Mouse (Mus musculus) MEL (cell line): Measurements from ENCODE around the gene 4930583I09Rik. TPM values are rescaled to one million over a fixed set of nuclear protein-coding genes. Genes with fewer than 3 reads are reported as not detected.

Experiments used
- DNase-seq: peaks from one replicate; pipeline ENCODE4 v3.0.0; 2011; ENCODE audit warnings: low read depth, low spot score
- H3K27ac ChIP-seq: 2 replicates; pipeline ENCODE4 v1.5.1; 2012; ENCODE audit warnings: low read depth, mild to moderate bottlenecking, control low read depth, low read length, moderate library complexity; ENCODE audit not compliant: control insufficient read depth
- H3K27me3 ChIP-seq, 2 experiments: fragments of 150-350 bp in 1 of 2; sonication (generic) in 1 of 2; 2 replicates each; pipeline ENCODE4 v1.6.1; 2012; ENCODE audit warnings: low read length in 2 of 2, mild to moderate bottlenecking in 2 of 2, improper control_type of control experiment in 1 of 2, moderate library complexity in 1 of 2; ENCODE audit not compliant: insufficient read depth in 2 of 2, control insufficient read depth in 1 of 2
- H3K36me3 ChIP-seq, 2 experiments: 2 replicates each; pipeline ENCODE4 v1.6.1; 2012 to 2014; ENCODE audit warnings: low read length in 2 of 2, improper control_type of control experiment in 1 of 2, inconsistent platforms in 1 of 2, mild to moderate bottlenecking in 1 of 2; ENCODE audit not compliant: insufficient read depth in 2 of 2, control insufficient read depth in 1 of 2
- H3K4me1 ChIP-seq, 2 experiments: fragments of 150-350 bp in 1 of 2; sonication (generic) in 1 of 2; 2 replicates each; pipeline ENCODE4 v1.6.1; 2012; ENCODE audit warnings: low read length in 2 of 2, improper control_type of control experiment in 1 of 2, mild to moderate bottlenecking in 1 of 2; ENCODE audit not compliant: insufficient read depth in 2 of 2, control insufficient read depth in 1 of 2
- H3K4me3 ChIP-seq, 2 experiments: fragments of 150-350 bp in 1 of 2; sonication (generic) in 1 of 2; 2 replicates each; pipeline ENCODE4 v1.5.1; 2012; ENCODE audit warnings: low read depth in 2 of 2, low read length in 2 of 2, mild to moderate bottlenecking in 2 of 2, moderate library complexity in 2 of 2, control low read depth in 1 of 2, improper control_type of control experiment in 1 of 2; ENCODE audit not compliant: control insufficient read depth in 1 of 2, insufficient read depth in 1 of 2
- H3K79me2 ChIP-seq: 2 replicates; pipeline ENCODE4 v1.6.1; 2012; ENCODE audit warnings: mild to moderate bottlenecking, low read length, moderate library complexity; ENCODE audit not compliant: control insufficient read depth, poor library complexity, insufficient read depth
- H3K9ac ChIP-seq: 2 replicates; pipeline ENCODE4 v1.6.1; 2012; ENCODE audit warnings: low read depth, mild to moderate bottlenecking, control low read depth, low read length, moderate library complexity; ENCODE audit not compliant: control insufficient read depth, poor library complexity, severe bottlenecking
- H3K9me3 ChIP-seq: fragments of 150-350 bp; sonication (generic); replicated peaks from 2 replicates; pipeline ENCODE4 v1.6.1; 2012; ENCODE audit warnings: mild to moderate bottlenecking, low read length, improper control_type of control experiment, moderate library complexity; ENCODE audit not compliant: insufficient read depth
- BHLHE40 ChIP-seq: IDR thresholded peaks from 2 replicates; pipeline ENCODE4 v1.6.1; 2012; ENCODE audit warnings: low read depth, mild to moderate bottlenecking, inconsistent platforms, low read length, improper control_type of control experiment, borderline replicate concordance
- CHD1 ChIP-seq: IDR thresholded peaks from 2 replicates; pipeline ENCODE4 v1.6.1; 2012; ENCODE audit warnings: low read depth, mild to moderate bottlenecking, inconsistent platforms, low read length, improper control_type of control experiment
- CTCF ChIP-seq, 3 experiments: IDR thresholded peaks in 2 of 3; conservative IDR thresholded peaks in 1 of 3; 2 replicates each; pipeline ENCODE4 v1.5.1; 2011 to 2012; ENCODE audit warnings: low read length in 3 of 3, low read depth in 2 of 3, mild to moderate bottlenecking in 2 of 3, improper control_type of control experiment in 1 of 3, inconsistent platforms in 1 of 3, mixed read lengths in 1 of 3, moderate library complexity in 1 of 3; ENCODE audit not compliant: control insufficient read depth in 1 of 3, insufficient read depth in 1 of 3, poor library complexity in 1 of 3, severe bottlenecking in 1 of 3
- ELF1 ChIP-seq: IDR thresholded peaks from 2 replicates; pipeline ENCODE4 v1.6.1; 2014; ENCODE audit warnings: low read depth, mild to moderate bottlenecking, inconsistent platforms, low read length, improper control_type of control experiment, moderate library complexity
- EP300 ChIP-seq, 2 experiments: IDR thresholded peaks; 2 replicates each; pipeline ENCODE4 v1.6.1; 2011; ENCODE audit warnings: improper control_type of control experiment in 2 of 2, low read length in 2 of 2, low read depth in 1 of 2, mild to moderate bottlenecking in 1 of 2
- ETS1 ChIP-seq: IDR thresholded peaks from 2 replicates; pipeline ENCODE4 v1.6.1; 2012; ENCODE audit warnings: low read depth, mild to moderate bottlenecking, inconsistent platforms, low read length, improper control_type of control experiment, moderate library complexity
- GABPA ChIP-seq: IDR thresholded peaks from 2 replicates; pipeline ENCODE4 v1.6.1; 2012; ENCODE audit warnings: low read depth, mild to moderate bottlenecking, inconsistent platforms, low read length, improper control_type of control experiment, moderate library complexity
- GATA1 ChIP-seq: IDR thresholded peaks from 2 replicates; pipeline ENCODE4 v1.6.1; 2011; ENCODE audit warnings: low read depth, low read length, improper control_type of control experiment
- HCFC1 ChIP-seq: IDR thresholded peaks from 2 replicates; pipeline ENCODE4 v1.6.1; 2012; ENCODE audit warnings: low read depth, mild to moderate bottlenecking, inconsistent platforms, low read length, improper control_type of control experiment, moderate library complexity
- KAT2A ChIP-seq: conservative IDR thresholded peaks from 2 replicates; pipeline ENCODE4 v1.6.1; 2012; ENCODE audit warnings: low read depth, low read length, improper control_type of control experiment, inconsistent platforms
- MAFK ChIP-seq: IDR thresholded peaks from 2 replicates; pipeline ENCODE4 v1.6.1; 2011; ENCODE audit warnings: low read depth, mild to moderate bottlenecking, low read length, improper control_type of control experiment, borderline replicate concordance
- MAX ChIP-seq: IDR thresholded peaks from 2 replicates; pipeline ENCODE4 v1.6.1; 2011; ENCODE audit warnings: low read length, improper control_type of control experiment
- MAZ ChIP-seq: IDR thresholded peaks from 2 replicates; pipeline ENCODE4 v1.6.1; 2012; ENCODE audit warnings: low read depth, mild to moderate bottlenecking, inconsistent platforms, low read length, improper control_type of control experiment
- MXI1 ChIP-seq: IDR thresholded peaks from 2 replicates; pipeline ENCODE4 v1.6.1; 2011; ENCODE audit warnings: mild to moderate bottlenecking, low read depth, low read length, improper control_type of control experiment
- MYB ChIP-seq: IDR thresholded peaks from 2 replicates; pipeline ENCODE4 v1.6.1; 2011; ENCODE audit warnings: mild to moderate bottlenecking, low read depth, low read length, improper control_type of control experiment
- NELFE ChIP-seq: IDR thresholded peaks from 2 replicates; pipeline ENCODE4 v1.6.1; 2011; ENCODE audit warnings: low read depth, low read length, improper control_type of control experiment
- NRF1 ChIP-seq: IDR thresholded peaks from 2 replicates; pipeline ENCODE4 v1.6.1; 2014; ENCODE audit warnings: low read depth, mild to moderate bottlenecking, inconsistent platforms, low read length, improper control_type of control experiment, moderate library complexity; ENCODE audit not compliant: poor library complexity, insufficient read depth, severe bottlenecking
- POLR2A ChIP-seq, 2 experiments: IDR thresholded peaks; 2 replicates each; pipeline ENCODE4 v1.6.1; 2011 to 2012; ENCODE audit warnings: low read length in 2 of 2, mild to moderate bottlenecking in 2 of 2, control low read depth in 1 of 2, improper control_type of control experiment in 1 of 2, low read depth in 1 of 2, moderate library complexity in 1 of 2; ENCODE audit not compliant: control insufficient read depth in 1 of 2, insufficient read depth in 1 of 2, poor library complexity in 1 of 2
- POLR2AphosphoS2 ChIP-seq: IDR thresholded peaks from 2 replicates; pipeline ENCODE4 v1.6.1; 2011; ENCODE audit warnings: low read length, improper control_type of control experiment
- POLR2AphosphoS5 ChIP-seq: IDR thresholded peaks from 2 replicates; pipeline ENCODE4 v1.6.1; 2012; ENCODE audit warnings: low read depth, borderline replicate concordance, mild to moderate bottlenecking, inconsistent platforms, low read length, moderate library complexity, mixed read lengths
- RCOR1 ChIP-seq: IDR thresholded peaks from 2 replicates; pipeline ENCODE4 v1.6.1; 2012; ENCODE audit warnings: low read depth, mild to moderate bottlenecking, inconsistent platforms, low read length, improper control_type of control experiment
- SIN3A ChIP-seq: IDR thresholded peaks from 2 replicates; pipeline ENCODE4 v1.6.1; 2012; ENCODE audit warnings: low read length, improper control_type of control experiment, inconsistent platforms
- SMC3 ChIP-seq: IDR thresholded peaks from 2 replicates; pipeline ENCODE4 v1.6.1; 2011; ENCODE audit warnings: low read depth, low read length, improper control_type of control experiment
- TAL1 ChIP-seq: IDR thresholded peaks from 2 replicates; pipeline ENCODE4 v1.6.1; 2012; ENCODE audit warnings: mild to moderate bottlenecking, inconsistent platforms, low read length, moderate library complexity, mixed read lengths
- TCF12 ChIP-seq: IDR thresholded peaks from 2 replicates; pipeline ENCODE4 v1.6.1; 2014; ENCODE audit warnings: low read depth, mild to moderate bottlenecking, inconsistent platforms, low read length, improper control_type of control experiment, moderate library complexity
- UBTF ChIP-seq: IDR thresholded peaks from 2 replicates; pipeline ENCODE4 v1.6.1; 2012; ENCODE audit warnings: low read depth, mild to moderate bottlenecking, inconsistent platforms, low read length, improper control_type of control experiment, moderate library complexity, borderline replicate concordance; ENCODE audit not compliant: insufficient read depth
- USF1 ChIP-seq: IDR thresholded peaks from 2 replicates; pipeline ENCODE4 v1.6.1; 2014; ENCODE audit warnings: low read depth, mild to moderate bottlenecking, inconsistent platforms, low read length, improper control_type of control experiment, moderate library complexity
- USF2 ChIP-seq, 2 experiments: IDR thresholded peaks; 2 replicates each; pipeline ENCODE4 v1.6.1; 2011 to 2012; ENCODE audit warnings: improper control_type of control experiment in 2 of 2, low read length in 2 of 2, borderline replicate concordance in 1 of 2, inconsistent platforms in 1 of 2, low read depth in 1 of 2, mild to moderate bottlenecking in 1 of 2; ENCODE audit not compliant: insufficient read depth in 1 of 2
- ZMIZ1 ChIP-seq: IDR thresholded peaks from 2 replicates; pipeline ENCODE4 v1.6.1; 2012; ENCODE audit warnings: low read depth, mild to moderate bottlenecking, inconsistent platforms, low read length, improper control_type of control experiment, moderate library complexity
- ZNF384 ChIP-seq: IDR thresholded peaks from 2 replicates; pipeline ENCODE4 v1.6.1; 2012; ENCODE audit warnings: low read depth, mild to moderate bottlenecking, inconsistent platforms, low read length, improper control_type of control experiment
- polyA plus RNA-seq, 2 experiments: library from polyadenylated mRNA; stranded (reverse) in 1 of 2; unstranded in 1 of 2; fragments of >175 nt in 1 of 2; fragments of >200 nt in 1 of 2; gene quantifications; 2 replicates each; pipeline versions ENCODE4 v1.2.1 to v1.2.4; 2012; ENCODE audit warnings: low replicate concordance in 2 of 2, low read depth in 1 of 2; ENCODE audit not compliant: insufficient read length in 2 of 2, insufficient read depth in 1 of 2, missing spikeins in 1 of 2
- total RNA-seq: library from RNA; depleted of rRNA; stranded (reverse); fragments of 300-350 nt; gene quantifications from 2 replicates; pipeline ENCODE4 v1.2.3, GENCODE M21; 2012

Gene 4930583I09Rik
- total and polyA plus RNA-seq, 3 experiments, result not detected

GRCm38 (mm10) chr17:64858848-64859247, 23.0 kb upstream of the 4930583I09Rik start (continued):
- no peak for TF ChIP-seq USF2 (IDR thresholded peaks at IDR 0.05; ENCODE audit: borderline replicate concordance in 1 of 2, insufficient read depth in 1 of 2, low read depth in 1 of 2, low read length in 2 of 2)
- no peak for TF ChIP-seq KAT2A
- TF ChIP-seq RCOR1, result peak; percentile 90
- no peak for TF ChIP-seq ZMIZ1
- no peak for TF ChIP-seq POLR2A (IDR thresholded peaks at IDR 0.05; ENCODE audit: control insufficient read depth in 1 of 2, insufficient read depth in 1 of 2, low read depth in 1 of 2, low read length in 2 of 2, poor library complexity in 1 of 2)
- no peak for TF ChIP-seq MAX
- TF ChIP-seq POLR2AphosphoS2, result no peak
- no peak for TF ChIP-seq USF1
- no peak for TF ChIP-seq GABPA
- no peak for TF ChIP-seq ETS1
- no peak for TF ChIP-seq MXI1
- no peak; the same call in 1 of the 2 replicates for TF ChIP-seq BHLHE40
- TF ChIP-seq ELF1, result no peak
- TF ChIP-seq NELFE, result no peak
- no peak for TF ChIP-seq UBTF
- peak; percentile 92 for TF ChIP-seq EP300 (IDR thresholded peaks at IDR 0.05; ENCODE audit: low read depth in 1 of 2, low read length in 2 of 2)
- TF ChIP-seq HCFC1, result no peak
- TF ChIP-seq SMC3, result no peak
- TF ChIP-seq MAZ, result no peak
- no peak for TF ChIP-seq NRF1
- TF ChIP-seq MAFK, result no peak
- TF ChIP-seq, all 39 proteins: peak for 6

- Histone ChIP-seq H3K9ac (no peak overlapping the region), H3K79me2 (no peaks in the 10 kb centered on the region), H3K36me3 (peaks cover 0 to 11% of the 10 kb centered on the region in 2 experiments; a peak in 2 of 4 replicates), H3K27ac (no peak overlapping the region), H3K27me3 (no peaks in the 10 kb centered on the region), H3K4me3 (no peak overlapping the region)
- TF ChIP-seq GATA1, result no peak
- TF ChIP-seq POLR2AphosphoS5, result no peak
- TF ChIP-seq NELFE, result no peak
- no peak for TF ChIP-seq TAL1
- no peak for TF ChIP-seq POLR2A (IDR thresholded peaks at IDR 0.05; ENCODE audit: control insufficient read depth in 1 of 2, insufficient read depth in 1 of 2, low read depth in 1 of 2, low read length in 2 of 2, poor library complexity in 1 of 2)
- no peak for TF ChIP-seq ETS1
- no peak for TF ChIP-seq GABPA
- no peak for TF ChIP-seq SMC3
- no peak for TF ChIP-seq MAFK
- TF ChIP-seq SIN3A, result no peak
- no peak for TF ChIP-seq MAX
- TF ChIP-seq USF2 (IDR thresholded peaks at IDR 0.05; ENCODE audit: borderline replicate concordance in 1 of 2, insufficient read depth in 1 of 2, low read depth in 1 of 2, low read length in 2 of 2), result no peak
- TF ChIP-seq MYB, result no peak
- no peak for TF ChIP-seq NRF1
- no peak for TF ChIP-seq ZNF384
- no peak for TF ChIP-seq CTCF (IDR thresholded peaks at IDR 0.05 in 2 of 3, conservative IDR thresholded peaks at IDR 0.05 in 1 of 3; ENCODE audit: control insufficient read depth in 1 of 3, insufficient read depth in 1 of 3, low read depth in 2 of 3, low read length in 3 of 3, poor library complexity in 1 of 3, severe bottlenecking in 1 of 3)
- no peak for TF ChIP-seq KAT2A
- no peak for TF ChIP-seq TCF12
- no peak for TF ChIP-seq CHD1
- TF ChIP-seq, all 39 proteins: peak for 0
- no peaks in the 10 kb centered on the region for H3K9me3 ChIP-seq
- H3K4me1 ChIP-seq, result peaks cover 5 to 8% of the 10 kb centered on the region in 2 experiments; a peak in 2 of 4 replicates
- no peak for DNase-seq
Measured at GRCm38 (mm10) chr17:64848031-64848430, 12.2 kb upstream of the 4930583I09Rik start.
